Mouse (Mus musculus) gastrocnemius, adult 8-10 months (tissue): ENCODE results near the gene Slc7a11. TPM values are rescaled to one million over a fixed set of nuclear protein-coding genes. Genes with fewer than 3 reads are reported as not detected.

Source experiments
- DNase-seq, 2 experiments: peaks; one replicate each; pipeline ENCODE4 v3.0.0; 2022; ENCODE audit warnings: low spot score in 2 of 2
- total RNA-seq, 4 experiments: library from RNA; stranded (reverse); gene quantifications; 2 replicates each; pipeline ENCODE4 v1.2.4; 2022

Slc7a11 gene
- total RNA-seq, 4 experiments from 2014 or later, result 0.05 to 0.12 (median 0.09) TPM; not detected in 1

GRCm38 (mm10) chr3:50186369-50186768 is 257.0 kb downstream of the Slc7a11 start:
- DNase-seq, result no peak

- no peak for DNase-seq
These were observed 257.5 kb downstream of the Slc7a11 start for GRCm38 (mm10) chr3:50185879-50186278.

GRCm38 (mm10) chr3:50160756-50161155 is 282.7 kb downstream of the Slc7a11 start:
- no peak for DNase-seq

- DNase-seq, result no peak
These were observed 299.3 kb downstream of the Slc7a11 start for GRCm38 (mm10) chr3:50144144-50144543.

- DNase-seq, result no peak
These were observed 305.1 kb downstream of the Slc7a11 start for GRCm38 (mm10) chr3:50138319-50138718.

GRCm38 (mm10) chr3:50132204-50132603 is 311.2 kb downstream of the Slc7a11 start:
- no peak for DNase-seq

GRCm38 (mm10) chr3:50130319-50130718 is 313.1 kb downstream of the Slc7a11 start:
- DNase-seq, result no peak

GRCm38 (mm10) chr3:50121001-50121400 is 322.4 kb downstream of the Slc7a11 start:
- DNase-seq, result no peak

- no peak for DNase-seq
These were observed 327.1 kb downstream of the Slc7a11 start for GRCm38 (mm10) chr3:50116266-50116665.

- peak; percentile 40 to 52 for DNase-seq
These were observed 337.9 kb downstream of the Slc7a11 start for GRCm38 (mm10) chr3:50105509-50105908.

GRCm38 (mm10) chr3:50094404-50095092 is 348.9 kb downstream of the Slc7a11 start:
- no peak for DNase-seq

- DNase-seq, result peak in 1 of 2 experiments; percentile 15
These were observed 366.4 kb downstream of the Slc7a11 start for GRCm38 (mm10) chr3:50076979-50077378.

- no peak for DNase-seq
These were observed 380.0 kb downstream of the Slc7a11 start for GRCm38 (mm10) chr3:50063396-50063795.

GRCm38 (mm10) chr3:50044666-50045065 is 398.7 kb downstream of the Slc7a11 start:
- no peak for DNase-seq

- no peak for DNase-seq
These were observed 399.3 kb downstream of the Slc7a11 start for GRCm38 (mm10) chr3:50044160-50044559.

- DNase-seq, result no peak
These were observed 402.3 kb downstream of the Slc7a11 start for GRCm38 (mm10) chr3:50041141-50041540.

GRCm38 (mm10) chr3:50035875-50036528 is 407.4 kb downstream of the Slc7a11 start:
- no peak for DNase-seq

- DNase-seq, result no peak
These were observed 410.1 kb downstream of the Slc7a11 start for GRCm38 (mm10) chr3:50033325-50033724.

GRCm38 (mm10) chr3:50026039-50026438 is 417.4 kb downstream of the Slc7a11 start:
- DNase-seq, result no peak

GRCm38 (mm10) chr3:50014396-50014795 is 429.0 kb downstream of the Slc7a11 start:
- DNase-seq, result no peak

GRCm38 (mm10) chr3:50012012-50012411 is 431.4 kb downstream of the Slc7a11 start:
- no peak for DNase-seq

GRCm38 (mm10) chr3:50003970-50004683 is 439.3 kb downstream of the Slc7a11 start:
- no peak for DNase-seq
